Mouse (Mus musculus) forebrain, embryonic 16.5 days (tissue): ENCODE measurements around the gene Gm11549. TPM values are rescaled to one million over a fixed set of nuclear protein-coding genes. Genes with fewer than 3 reads are reported as not detected.

Source experiments
- ATAC-seq: fragments of 200-750 bp; cut with Nextera tagmentation; 2 replicates; pipeline ENCODE4 v1.8.0; 2017; ENCODE audit warnings: mild to moderate bottlenecking, moderate library complexity
- H3K27ac ChIP-seq: fragments of 300-500 bp; sonication (generic); 2 replicates; pipeline ENCODE4 v1.5.1; 2014; ENCODE audit warnings: low read length, control low read depth
- H3K27me3 ChIP-seq: fragments of 300-500 bp; sonication (generic); replicated peaks from 2 replicates; pipeline ENCODE4 v1.6.1; 2014; ENCODE audit warnings: low read length; ENCODE audit not compliant: control insufficient read depth, insufficient read depth
- H3K36me3 ChIP-seq: fragments of 300-500 bp; sonication (generic); 2 replicates; pipeline ENCODE4 v1.6.1; 2014; ENCODE audit not compliant: control insufficient read depth, insufficient read depth
- H3K4me1 ChIP-seq: fragments of 300-500 bp; sonication (generic); replicated peaks from 2 replicates; pipeline ENCODE4 v1.6.1; 2014; ENCODE audit warnings: low read length; ENCODE audit not compliant: control insufficient read depth, insufficient read depth
- H3K4me2 ChIP-seq: fragments of 300-500 bp; sonication (generic); 2 replicates; pipeline ENCODE4 v1.6.1; 2014; ENCODE audit warnings: mild to moderate bottlenecking, low read length, control low read depth
- H3K4me3 ChIP-seq: fragments of 300-500 bp; sonication (generic); replicated peaks from 2 replicates; pipeline ENCODE4 v1.5.1; 2014; ENCODE audit warnings: mild to moderate bottlenecking, low read length, control low read depth
- H3K9ac ChIP-seq: fragments of 300-500 bp; sonication (generic); replicated peaks from 2 replicates; pipeline ENCODE4 v1.6.1; 2014; ENCODE audit warnings: low read depth, low read length, control low read depth
- H3K9me3 ChIP-seq: fragments of 300-500 bp; sonication (generic); 2 replicates; pipeline ENCODE4 v1.6.1; 2016; ENCODE audit warnings: low read length; ENCODE audit not compliant: control insufficient read depth
- WGBS: fragments of 180-500 bp; shearing (Covaris S2); extraction: QIAGEN DNeasy Blood & Tissue Kit; methylation state at CpG from one replicate; pipeline ENCODE4 v1.1.7; 2014; 5-methylcytosine and 5-hydroxymethylcytosine counted together
- polyA plus RNA-seq: library from polyadenylated mRNA; unstranded; fragments of >200 nt; fragmentation: Nextera tagmentation; extraction: Ambion mirVana; gene quantifications from 2 replicates; pipeline ENCODE4 v1.2.1, GENCODE M21; 2015

Gm11549 gene
- polyA plus RNA-seq, 1 experiment from 2014 or later = 0.39 TPM

DNA sequence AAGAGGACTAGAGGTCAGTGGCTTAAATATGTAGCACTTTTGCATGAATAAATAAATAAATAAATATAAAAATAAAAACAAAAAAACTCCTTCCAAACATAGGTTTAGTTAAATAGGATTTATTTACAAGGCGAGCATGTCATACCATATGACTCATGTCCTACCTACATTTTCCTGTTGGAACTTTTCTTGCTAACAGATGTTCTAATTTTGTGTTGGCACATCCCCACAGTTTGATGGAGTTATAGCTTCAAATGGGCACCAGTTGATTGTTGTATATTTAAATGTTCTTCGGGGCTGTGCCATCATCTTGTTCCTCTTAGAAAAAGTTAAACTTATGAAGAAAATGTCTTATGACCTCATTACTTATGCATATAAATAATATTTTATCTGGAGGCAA lies 19.8 kb upstream of the Gm11549 start:
- no peak overlapping the region for H3K4me3 ChIP-seq
- no peak overlapping the region for H3K4me2 ChIP-seq
- H3K27ac ChIP-seq = no peak overlapping the region
- H3K36me3 ChIP-seq = no peaks in the 10 kb centered on the region
- H3K9ac ChIP-seq = no peak overlapping the region
- no peak for ATAC-seq
- no peaks in the 10 kb centered on the region for H3K27me3 ChIP-seq
- WGBS = 98% methylated on average over 2 of the region's 2 CpGs
- H3K9me3 ChIP-seq = no peaks in the 10 kb centered on the region
- H3K4me1 ChIP-seq = no peaks in the 10 kb centered on the region

DNA sequence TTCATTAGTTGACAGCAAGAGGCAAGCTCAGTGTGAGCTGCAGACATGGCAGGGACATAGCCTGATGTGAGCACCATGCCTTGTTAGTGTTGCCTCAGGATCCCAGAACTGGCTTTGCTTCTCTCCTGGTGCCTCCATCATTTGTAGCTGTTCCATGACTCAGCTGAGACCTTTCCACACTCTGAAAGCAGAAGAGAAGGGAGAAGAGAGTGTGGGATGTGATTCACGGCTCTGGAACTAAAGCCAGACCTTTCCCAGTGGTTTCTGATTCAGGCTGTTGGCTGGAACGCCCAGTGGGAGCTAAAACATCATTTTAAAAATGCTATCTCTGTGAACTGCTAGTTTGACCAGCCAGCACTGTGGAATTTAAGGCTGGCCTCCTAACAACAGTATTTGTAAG lies 19.1 kb upstream of the Gm11549 start:
- no peak overlapping the region for H3K27ac ChIP-seq
- H3K4me1 ChIP-seq = no peaks in the 10 kb centered on the region
- H3K4me3 ChIP-seq = no peak overlapping the region
- no peak overlapping the region for H3K4me2 ChIP-seq
- ATAC-seq = no peak
- no peak overlapping the region for H3K9ac ChIP-seq
- H3K9me3 ChIP-seq = no peaks in the 10 kb centered on the region
- H3K36me3 ChIP-seq = no peaks in the 10 kb centered on the region
- no peaks in the 10 kb centered on the region for H3K27me3 ChIP-seq
- 66% methylated on average over 2 of the region's 2 CpGs for WGBS

DNA sequence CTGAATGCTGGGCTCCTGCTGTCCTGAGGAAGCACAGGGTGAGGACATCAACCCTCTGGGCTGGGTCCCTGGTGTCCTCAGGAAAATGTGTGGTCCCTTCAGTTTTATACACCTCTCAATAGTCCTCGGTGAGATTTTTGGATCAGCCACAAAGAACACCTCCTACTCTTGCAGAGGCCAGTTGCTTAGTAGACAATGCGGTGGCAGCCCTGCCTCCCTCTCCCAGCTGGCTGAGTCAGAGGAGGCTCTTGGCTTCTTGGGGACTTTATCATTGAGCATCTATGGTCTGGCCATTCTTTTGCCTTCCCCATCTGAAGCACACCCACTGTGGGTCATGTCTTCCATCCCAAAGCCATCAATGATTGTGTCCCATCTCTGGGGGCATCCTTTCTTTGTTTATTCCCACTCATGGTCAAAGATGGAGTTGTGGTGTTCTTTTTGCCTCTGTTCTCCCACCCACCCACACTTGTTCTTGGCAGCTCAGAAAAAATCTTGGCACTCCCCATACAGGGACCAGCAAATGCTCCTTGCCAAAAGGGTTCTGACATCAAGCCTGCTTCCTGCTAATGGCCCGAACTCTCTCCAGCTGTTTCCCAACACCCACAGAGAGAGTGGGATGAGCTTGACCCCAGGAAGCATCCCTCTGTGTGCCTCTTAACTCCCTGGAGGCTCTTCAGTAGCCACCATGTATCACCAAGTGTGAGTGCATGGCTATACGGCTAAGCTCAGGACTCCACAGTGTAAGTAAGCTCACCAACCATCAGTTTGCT lies 16.3 kb upstream of the Gm11549 start:
- no peak overlapping the region for H3K4me2 ChIP-seq
- no peak for ATAC-seq
- no peak overlapping the region for H3K4me3 ChIP-seq
- no peaks in the 10 kb centered on the region for H3K36me3 ChIP-seq
- no peak overlapping the region for H3K27ac ChIP-seq
- H3K9me3 ChIP-seq = no peaks in the 10 kb centered on the region
- H3K27me3 ChIP-seq = peaks cover 4% of the 10 kb centered on the region; the same call in 1 of the 2 replicates
- no peak overlapping the region for H3K9ac ChIP-seq
- H3K4me1 ChIP-seq = 0 out of 2 replicates have a peak, but pooled peaks cover 2% of the 10 kb centered on the region
- WGBS = 89% methylated on average over 4 of the region's 4 CpGs

DNA sequence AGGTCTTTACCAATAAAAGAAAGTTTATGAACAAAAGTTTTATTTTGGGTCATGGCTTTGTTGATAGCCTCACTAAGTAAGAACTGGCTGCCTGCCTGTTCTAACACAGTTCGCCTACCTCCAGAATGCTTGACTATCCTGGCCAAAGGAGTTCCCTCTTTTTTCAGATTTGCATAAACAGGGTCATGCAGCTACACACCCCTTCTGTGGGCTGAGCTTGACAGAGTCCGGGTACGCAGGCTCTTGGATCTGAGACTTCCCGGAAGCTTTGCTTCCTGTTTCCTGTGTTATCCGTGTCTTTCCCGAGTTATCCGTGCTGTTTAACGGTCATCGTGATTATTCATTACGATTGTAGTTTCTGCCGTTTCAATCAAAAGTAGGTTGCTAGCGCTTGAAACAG lies 14.4 kb upstream of the Gm11549 start:
- WGBS = 91% methylated on average over 12 of the region's 12 CpGs
- no peak for ATAC-seq
- H3K27ac ChIP-seq = no peak overlapping the region
- no peak overlapping the region for H3K4me2 ChIP-seq
- H3K4me1 ChIP-seq = peaks cover 10% of the 10 kb centered on the region
- no peaks in the 10 kb centered on the region for H3K36me3 ChIP-seq
- H3K9me3 ChIP-seq = no peaks in the 10 kb centered on the region
- H3K4me3 ChIP-seq = no peak overlapping the region
- H3K27me3 ChIP-seq = peaks cover 4% of the 10 kb centered on the region; the same call in 1 of the 2 replicates
- H3K9ac ChIP-seq = no peak overlapping the region

DNA sequence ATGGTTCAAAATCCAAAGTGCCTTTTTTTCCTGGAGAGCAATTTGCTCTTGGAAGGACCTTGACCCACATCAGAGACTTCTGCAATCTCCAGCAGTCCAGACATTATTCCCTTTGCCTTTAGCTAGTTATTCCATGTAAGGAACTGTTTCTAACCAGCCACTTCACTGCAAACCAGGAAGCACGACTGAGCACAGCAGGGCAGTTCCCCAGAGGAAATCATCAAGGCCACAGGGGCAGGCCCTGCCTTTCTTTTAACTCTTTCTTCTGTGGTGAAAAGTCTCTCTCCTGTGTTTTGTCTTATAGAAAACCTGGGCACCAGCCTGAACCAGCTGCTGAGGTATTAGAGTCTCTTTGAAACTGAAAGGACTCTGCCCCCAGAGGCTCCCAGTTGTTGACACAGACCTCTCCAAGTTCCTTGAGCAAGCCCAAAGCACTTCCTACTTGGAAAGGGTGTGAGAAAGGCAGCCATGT lies 11.6 kb upstream of the Gm11549 start:
- no peak overlapping the region for H3K4me2 ChIP-seq
- WGBS = 3% methylated on average over 1 of the region's 1 CpGs
- ATAC-seq = no peak

DNA sequence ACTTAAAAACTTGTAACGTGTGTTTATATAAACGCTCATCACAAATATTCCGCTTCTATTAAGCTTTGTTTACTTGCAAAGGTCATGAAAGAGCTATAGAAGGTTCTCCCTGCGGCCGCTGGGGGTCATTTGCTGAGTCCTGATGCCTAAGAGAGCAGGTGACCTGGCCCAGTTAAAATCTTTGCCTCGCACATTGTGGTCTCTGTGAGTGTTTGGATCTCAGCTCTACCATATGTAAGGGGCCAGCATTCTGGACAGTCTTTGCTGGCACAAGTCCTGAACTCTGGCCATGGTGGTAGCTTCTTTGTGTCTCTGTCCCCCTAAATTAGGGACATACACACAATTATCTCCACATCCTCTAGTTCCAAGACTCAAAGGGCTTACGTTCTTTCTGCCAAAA lies 11.1 kb upstream of the Gm11549 start:
- H3K27me3 ChIP-seq = peaks cover 4% of the 10 kb centered on the region; the same call in 1 of the 2 replicates
- H3K27ac ChIP-seq = no peak overlapping the region
- H3K4me2 ChIP-seq = no peak overlapping the region
- 45% methylated on average over 7 of the region's 7 CpGs for WGBS
- peaks cover 17% of the 10 kb centered on the region for H3K4me1 ChIP-seq
- no peak overlapping the region for H3K4me3 ChIP-seq
- no peak for ATAC-seq
- H3K36me3 ChIP-seq = no peaks in the 10 kb centered on the region
- H3K9ac ChIP-seq = no peak overlapping the region
- H3K9me3 ChIP-seq = no peaks in the 10 kb centered on the region

More for the DNA sequence above, 11.6 kb upstream of the Gm11549 start:
- Histone ChIP-seq H3K27me3 (peaks cover 4% of the 10 kb centered on the region; the same call in 1 of the 2 replicates), H3K4me1 (peaks cover 17% of the 10 kb centered on the region), H3K36me3 (no peaks in the 10 kb centered on the region), H3K27ac (no peak overlapping the region), H3K4me3 (no peak overlapping the region), H3K9me3 (no peaks in the 10 kb centered on the region), H3K9ac (no peak overlapping the region)

DNA sequence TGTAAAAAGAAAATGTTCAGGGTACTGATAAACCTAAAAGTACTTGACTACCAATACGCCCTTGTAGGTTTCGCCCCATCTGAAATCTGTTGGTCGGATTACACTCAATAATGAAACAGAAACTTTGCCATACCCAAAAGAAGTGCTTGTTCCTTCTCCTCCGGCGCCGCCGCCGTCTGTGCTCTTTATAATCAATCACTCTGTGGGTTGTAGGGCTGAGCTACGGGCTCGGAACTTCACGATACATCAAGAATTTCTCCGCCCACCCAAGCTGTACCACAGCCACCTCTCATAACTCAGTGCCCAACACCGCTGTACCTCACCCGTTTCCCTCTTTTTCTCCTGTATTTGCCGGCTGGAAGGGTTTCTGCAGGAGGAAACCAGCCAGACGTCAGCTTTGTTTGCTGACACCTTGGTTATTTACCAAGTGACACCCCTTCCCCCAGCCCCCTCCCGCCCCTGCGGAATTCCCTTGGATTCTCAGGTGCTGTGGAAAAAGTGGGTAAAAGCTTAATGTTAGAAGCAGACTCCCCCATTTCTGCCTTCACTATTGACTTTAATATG lies 10.4 kb upstream of the Gm11549 start:
- ATAC-seq = no peak
- WGBS = 21% methylated on average over 18 of the region's 18 CpGs
- Histone ChIP-seq H3K27ac (no peak overlapping the region), H3K36me3 (no peaks in the 10 kb centered on the region), H3K27me3 (peaks cover 4% of the 10 kb centered on the region; the same call in 1 of the 2 replicates), H3K9me3 (no peaks in the 10 kb centered on the region), H3K9ac (0 out of 2 replicates have a peak overlapping the region, but pooled peaks have one; percentile 17), H3K4me3 (peak overlapping the region; percentile 24; the same call in 1 of the 2 replicates), H3K4me1 (peaks cover 17% of the 10 kb centered on the region), H3K4me2 (peak overlapping the region; percentile 42)

DNA sequence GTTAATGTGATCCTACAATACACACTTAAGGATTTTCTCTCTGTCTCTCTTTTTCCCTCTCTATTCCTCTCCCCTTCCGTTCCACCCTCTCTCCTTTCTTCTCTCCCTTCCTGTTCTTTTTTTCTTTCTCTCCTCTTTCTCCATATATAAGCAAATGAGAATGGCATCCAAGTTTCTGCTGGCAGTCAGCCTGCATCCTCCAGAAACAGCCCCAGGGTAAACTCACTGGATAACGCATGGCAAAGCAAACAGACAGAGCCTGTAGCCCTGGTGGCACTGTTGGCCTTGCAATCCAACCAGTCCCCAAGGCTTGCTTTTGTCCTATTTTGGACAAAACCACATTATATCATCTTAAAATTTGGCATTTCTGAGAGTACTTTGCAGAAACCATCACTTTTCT lies 9.6 kb upstream of the Gm11549 start:
- Histone ChIP-seq H3K4me2 (no peak overlapping the region), H3K9ac (no peak overlapping the region), H3K27ac (no peak overlapping the region), H3K4me1 (peaks cover 17% of the 10 kb centered on the region), H3K9me3 (no peaks in the 10 kb centered on the region), H3K4me3 (no peak overlapping the region), H3K36me3 (no peaks in the 10 kb centered on the region), H3K27me3 (peaks cover 4% of the 10 kb centered on the region; the same call in 1 of the 2 replicates)
- WGBS = 29% methylated on average over 2 of the region's 2 CpGs
- peak; percentile 47; the same call in 1 of the 2 replicates for ATAC-seq

DNA sequence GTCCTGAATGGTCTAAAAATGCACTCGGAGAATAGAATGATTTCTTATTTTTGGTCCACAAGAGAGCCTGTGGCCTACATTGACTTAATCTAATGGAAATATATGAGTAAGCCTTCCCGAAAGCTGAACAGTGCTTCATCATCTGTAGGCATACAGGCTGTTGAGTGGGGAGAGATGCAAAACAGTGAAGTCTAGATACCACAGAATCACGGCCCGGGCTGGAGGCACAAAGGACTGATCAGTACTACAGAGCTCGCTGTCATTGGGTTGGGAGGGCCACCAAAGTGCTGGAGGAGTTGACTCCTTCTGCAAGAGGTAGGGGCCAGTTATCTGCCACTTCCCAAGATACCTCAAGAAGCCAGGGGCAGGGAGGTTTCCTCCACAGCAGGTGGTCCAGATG lies 9.2 kb upstream of the Gm11549 start:
- H3K9me3 ChIP-seq = no peaks in the 10 kb centered on the region
- 78% methylated on average over 5 of the region's 5 CpGs for WGBS
- peak; percentile 29; the same call in 1 of the 2 replicates for ATAC-seq

More for the DNA sequence above, 9.2 kb upstream of the Gm11549 start:
- H3K4me1 ChIP-seq = peaks cover 17% of the 10 kb centered on the region
- peaks cover 4% of the 10 kb centered on the region; the same call in 1 of the 2 replicates for H3K27me3 ChIP-seq
- H3K9ac ChIP-seq = no peak overlapping the region
- H3K27ac ChIP-seq = no peak overlapping the region
- no peaks in the 10 kb centered on the region for H3K36me3 ChIP-seq
- H3K4me3 ChIP-seq = no peak overlapping the region
- H3K4me2 ChIP-seq = no peak overlapping the region
